Mouse (Mus musculus): ENCODE results near the gene Psmb8. TPM values are rescaled to one million over a fixed set of nuclear protein-coding genes. Genes with fewer than 3 reads are reported as not detected.
"Not testable (repeated sequence)": the region's sequence is repeated elsewhere in the genome, so short reads cannot be mapped to it uniquely, and the experiment has no call there.

The Psmb8 gene
- total RNA-seq, 1 experiment from 2014 or later = 336 TPM

GRCm38 (mm10) chr17:34207456-34207855 is 9.9 kb downstream of the Psmb8 start:
- no peak for ATAC-seq (ENCODE audit: extremely low read depth, insufficient number of reproducible peaks, low FRiP score, poor library complexity, severe bottlenecking)

GRCm38 (mm10) chr17:34207866-34208265 is 10.3 kb downstream of the Psmb8 start:
- ATAC-seq (ENCODE audit: extremely low read depth, insufficient number of reproducible peaks, low FRiP score, poor library complexity, severe bottlenecking) = no peak

GRCm38 (mm10) chr17:34208421-34208820 is 10.9 kb downstream of the Psmb8 start:
- ATAC-seq (ENCODE audit: extremely low read depth, insufficient number of reproducible peaks, low FRiP score, poor library complexity, severe bottlenecking) = no peak

GRCm38 (mm10) chr17:34209680-34210079 is 12.2 kb downstream of the Psmb8 start:
- no peak for ATAC-seq (ENCODE audit: extremely low read depth, insufficient number of reproducible peaks, low FRiP score, poor library complexity, severe bottlenecking)

- ATAC-seq (ENCODE audit: extremely low read depth, insufficient number of reproducible peaks, low FRiP score, poor library complexity, severe bottlenecking) = no peak
These were observed 13.1 kb downstream of the Psmb8 start for GRCm38 (mm10) chr17:34210599-34210998.

- no peak for ATAC-seq (ENCODE audit: extremely low read depth, insufficient number of reproducible peaks, low FRiP score, poor library complexity, severe bottlenecking)
These were observed 14.3 kb downstream of the Psmb8 start for GRCm38 (mm10) chr17:34211746-34212365.

GRCm38 (mm10) chr17:34213936-34214335 is 16.4 kb downstream of the Psmb8 start:
- ATAC-seq (ENCODE audit: extremely low read depth, insufficient number of reproducible peaks, low FRiP score, poor library complexity, severe bottlenecking) = no peak

- no peak for ATAC-seq (ENCODE audit: extremely low read depth, insufficient number of reproducible peaks, low FRiP score, poor library complexity, severe bottlenecking)
These were observed 17.7 kb downstream of the Psmb8 start for GRCm38 (mm10) chr17:34215176-34215575.

- no peak for ATAC-seq (ENCODE audit: extremely low read depth, insufficient number of reproducible peaks, low FRiP score, poor library complexity, severe bottlenecking)
These were observed 19.9 kb downstream of the Psmb8 start for GRCm38 (mm10) chr17:34217216-34217928.

- no peak for ATAC-seq (ENCODE audit: extremely low read depth, insufficient number of reproducible peaks, low FRiP score, poor library complexity, severe bottlenecking)
These were observed 20.5 kb downstream of the Psmb8 start for GRCm38 (mm10) chr17:34217986-34218385.

GRCm38 (mm10) chr17:34218675-34219074 is 21.2 kb downstream of the Psmb8 start:
- no peak for ATAC-seq (ENCODE audit: extremely low read depth, insufficient number of reproducible peaks, low FRiP score, poor library complexity, severe bottlenecking)

GRCm38 (mm10) chr17:34219096-34219495 is 21.6 kb downstream of the Psmb8 start:
- peak; percentile 60; the same call in 1 of the 2 replicates for ATAC-seq (ENCODE audit: extremely low read depth, insufficient number of reproducible peaks, low FRiP score, poor library complexity, severe bottlenecking)

- not testable (repeated sequence) for ATAC-seq (ENCODE audit: extremely low read depth, insufficient number of reproducible peaks, low FRiP score, poor library complexity, severe bottlenecking)
These were observed 22.3 kb downstream of the Psmb8 start for GRCm38 (mm10) chr17:34219801-34220200.

- ATAC-seq (ENCODE audit: extremely low read depth, insufficient number of reproducible peaks, low FRiP score, poor library complexity, severe bottlenecking) = not testable (repeated sequence)
These were observed 22.9 kb downstream of the Psmb8 start for GRCm38 (mm10) chr17:34220401-34220800.

GRCm38 (mm10) chr17:34224816-34225215 is 27.3 kb downstream of the Psmb8 start:
- no peak for ATAC-seq (ENCODE audit: extremely low read depth, insufficient number of reproducible peaks, low FRiP score, poor library complexity, severe bottlenecking)

GRCm38 (mm10) chr17:34225426-34225825 is 27.9 kb downstream of the Psmb8 start:
- ATAC-seq (ENCODE audit: extremely low read depth, insufficient number of reproducible peaks, low FRiP score, poor library complexity, severe bottlenecking) = no peak

GRCm38 (mm10) chr17:34225911-34226310 is 28.4 kb downstream of the Psmb8 start:
- ATAC-seq (ENCODE audit: extremely low read depth, insufficient number of reproducible peaks, low FRiP score, poor library complexity, severe bottlenecking) = not testable (repeated sequence)

GRCm38 (mm10) chr17:34230971-34231370 is 33.5 kb downstream of the Psmb8 start:
- not testable (repeated sequence) for ATAC-seq (ENCODE audit: extremely low read depth, insufficient number of reproducible peaks, low FRiP score, poor library complexity, severe bottlenecking)

- not testable (repeated sequence) for ATAC-seq (ENCODE audit: extremely low read depth, insufficient number of reproducible peaks, low FRiP score, poor library complexity, severe bottlenecking)
These were observed 34.5 kb downstream of the Psmb8 start for GRCm38 (mm10) chr17:34232021-34232420.

GRCm38 (mm10) chr17:34234926-34235325 is 37.4 kb downstream of the Psmb8 start:
- ATAC-seq (ENCODE audit: extremely low read depth, insufficient number of reproducible peaks, low FRiP score, poor library complexity, severe bottlenecking) = peak; percentile 84

Data from neutrophil, adult 5-6 weeks (primary cell).